Mouse (Mus musculus) liver, embryonic 13.5 days (tissue): ENCODE measurements around the gene Adcy1. TPM values are rescaled to one million over a fixed set of nuclear protein-coding genes. Genes with fewer than 3 reads are reported as not detected.

ENCODE experiments used
- ATAC-seq: fragments of 200-750 bp; cut with Nextera tagmentation; 2 replicates; pipeline ENCODE4 v1.8.0; 2017; ENCODE audit warnings: low read depth, mild to moderate bottlenecking, moderate number of reproducible peaks, moderate library complexity
- DNase-seq: peaks from one replicate; pipeline ENCODE4 v3.0.0; 2022
- H3K27ac ChIP-seq: fragments of 300-500 bp; sonication (generic); 2 replicates; pipeline ENCODE4 v1.5.1; 2015; ENCODE audit warnings: moderate library complexity, mild to moderate bottlenecking, inconsistent platforms
- H3K27me3 ChIP-seq: fragments of 300-500 bp; sonication (generic); 2 replicates; pipeline ENCODE4 v1.6.1; 2015; ENCODE audit warnings: mild to moderate bottlenecking, inconsistent platforms
- H3K36me3 ChIP-seq: fragments of 300-500 bp; sonication (generic); 2 replicates; pipeline ENCODE4 v1.6.1; 2015; ENCODE audit warnings: mild to moderate bottlenecking, inconsistent platforms
- H3K4me1 ChIP-seq: fragments of 300-500 bp; sonication (generic); replicated peaks from 2 replicates; pipeline ENCODE4 v1.6.1; 2015; ENCODE audit warnings: inconsistent platforms
- H3K4me2 ChIP-seq: fragments of 300-500 bp; sonication (generic); 2 replicates; pipeline ENCODE4 v1.6.1; 2015; ENCODE audit warnings: inconsistent platforms, mild to moderate bottlenecking, moderate library complexity
- H3K4me3 ChIP-seq: fragments of 300-500 bp; sonication (generic); replicated peaks from 2 replicates; pipeline ENCODE4 v1.5.1; 2015; ENCODE audit warnings: mild to moderate bottlenecking, inconsistent platforms
- H3K9ac ChIP-seq: fragments of 300-500 bp; sonication (generic); 2 replicates; pipeline ENCODE4 v1.6.1; 2015; ENCODE audit warnings: mild to moderate bottlenecking, inconsistent platforms
- H3K9me3 ChIP-seq: fragments of 300-500 bp; sonication (generic); replicated peaks from 2 replicates; pipeline ENCODE4 v1.6.1; 2016; ENCODE audit warnings: inconsistent platforms
- WGBS: fragments of 180-500 bp; shearing (Covaris S2); methylation state at CpG from one replicate; pipeline ENCODE4 v1.1.7; 2015; ENCODE audit not compliant: insufficient replicate concordance; 5-methylcytosine and 5-hydroxymethylcytosine counted together
- polyA plus RNA-seq: library from polyadenylated mRNA; unstranded; fragments of >200 nt; fragmentation: Nextera tagmentation; extraction: Ambion mirVana; gene quantifications from 2 replicates; pipeline ENCODE4 v1.2.1, GENCODE M21; 2015

The Adcy1 gene
- polyA plus RNA-seq, 1 experiment from 2014 or later, result 0.24 TPM

GRCm38 (mm10) chr11:7226200-7226599 is 162.9 kb downstream of the Adcy1 start:
- H3K27ac ChIP-seq, result no peak overlapping the region
- H3K9me3 ChIP-seq, result no peaks in the 10 kb centered on the region
- no peak overlapping the region for H3K9ac ChIP-seq
- no peaks in the 10 kb centered on the region for H3K27me3 ChIP-seq
- H3K4me3 ChIP-seq, result no peak overlapping the region
- no peaks in the 10 kb centered on the region for H3K36me3 ChIP-seq
- no peaks in the 10 kb centered on the region for H3K4me1 ChIP-seq
- ATAC-seq (no peak), DNase-seq (no peak)
- 63% methylated on average over 2 of the region's 2 CpGs for WGBS
- no peak overlapping the region for H3K4me2 ChIP-seq

- DNase-seq, result no peak
Measured at GRCm38 (mm10) chr11:7226810-7227550, 163.7 kb downstream of the Adcy1 start.

GRCm38 (mm10) chr11:7228107-7228506 is 164.8 kb downstream of the Adcy1 start:
- Histone ChIP-seq H3K9me3 (no peaks in the 10 kb centered on the region), H3K27me3 (no peaks in the 10 kb centered on the region), H3K4me3 (no peak overlapping the region), H3K27ac (no peak overlapping the region), H3K4me1 (no peaks in the 10 kb centered on the region), H3K4me2 (no peak overlapping the region), H3K9ac (no peak overlapping the region), H3K36me3 (no peaks in the 10 kb centered on the region)
- WGBS, result 73% methylated on average over 4 of the region's 4 CpGs
- DNase-seq, result no peak
- ATAC-seq, result no peak

More at GRCm38 (mm10) chr11:7226810-7227550, 163.7 kb downstream of the Adcy1 start:
- Histone ChIP-seq H3K27me3 (no peaks in the 10 kb centered on the region), H3K27ac (no peak overlapping the region), H3K9me3 (no peaks in the 10 kb centered on the region), H3K4me3 (no peak overlapping the region), H3K9ac (no peak overlapping the region), H3K36me3 (no peaks in the 10 kb centered on the region), H3K4me1 (no peaks in the 10 kb centered on the region), H3K4me2 (no peak overlapping the region)
- 65% methylated on average over 7 of the region's 7 CpGs for WGBS
- ATAC-seq, result no peak

Other genes with a start within 250 kb of the Adcy1 start
- gene Gm11983, start 225.8 kb upstream of the Adcy1 start, polyA plus RNA-seq, result not detected in 2 replicates
- not detected in 2 replicates for gene Gm11985, start 125.1 kb downstream of the Adcy1 start, polyA plus RNA-seq
- 52.9 and 56.9 TPM in 2 replicates for gene Igfbp1, start 134.3 kb downstream of the Adcy1 start, polyA plus RNA-seq
- 22.8 and 24.8 TPM in 2 replicates for gene Igfbp3, start 150.4 kb downstream of the Adcy1 start, polyA plus RNA-seq